Mouse (Mus musculus) liver, embryonic 14.5 days (tissue): Measurements from ENCODE around the gene Tmprss2. TPM values are rescaled to one million over a fixed set of nuclear protein-coding genes. Genes with fewer than 3 reads are reported as not detected.

Experiments
- ATAC-seq: fragments of 200-750 bp; cut with Nextera tagmentation; 2 replicates; pipeline ENCODE4 v1.8.0; 2017; ENCODE audit warnings: moderate number of reproducible peaks, mild to moderate bottlenecking, moderate library complexity; ENCODE audit not compliant: insufficient read depth
- DNase-seq, 3 experiments: peaks; one replicate each; pipeline ENCODE4 v3.0.0-alpha.2; 2012 to 2013; ENCODE audit warnings: low read depth in 3 of 3, low spot score in 3 of 3
- H3K27ac ChIP-seq: fragments of 300-500 bp; sonication (generic); 2 replicates; pipeline ENCODE4 v1.5.1; 2014; ENCODE audit warnings: moderate library complexity, mild to moderate bottlenecking, control low read depth, inconsistent platforms
- H3K27me3 ChIP-seq: fragments of 300-500 bp; sonication (generic); 2 replicates; pipeline ENCODE4 v1.6.1; 2014; ENCODE audit warnings: mild to moderate bottlenecking, low read length, moderate library complexity; ENCODE audit not compliant: control insufficient read depth, insufficient read depth
- H3K36me3 ChIP-seq: fragments of 300-500 bp; sonication (generic); replicated peaks from 2 replicates; pipeline ENCODE4 v1.6.1; 2014; ENCODE audit warnings: low read depth; ENCODE audit not compliant: control insufficient read depth, insufficient read depth
- H3K4me1 ChIP-seq, 2 experiments: fragments of 200-500 bp in 1 of 2; fragments of 300-500 bp in 1 of 2; sonication (generic) in 1 of 2; replicated peaks; 2 replicates each; pipeline ENCODE4 v1.6.1; 2012 to 2014; ENCODE audit warnings: antibody characterized with exemption in 1 of 2, inconsistent platforms in 1 of 2, low read length in 1 of 2; ENCODE audit not compliant: control insufficient read depth in 2 of 2, insufficient read depth in 2 of 2
- H3K4me2 ChIP-seq: fragments of 300-500 bp; sonication (generic); 2 replicates; pipeline ENCODE4 v1.6.1; 2014; ENCODE audit warnings: low read depth, mild to moderate bottlenecking, control low read depth, moderate library complexity
- H3K4me3 ChIP-seq, 2 experiments: fragments of 200-500 bp in 1 of 2; fragments of 300-500 bp in 1 of 2; sonication (generic) in 1 of 2; 2 replicates each; pipeline ENCODE4 v1.5.1; 2012 to 2014; ENCODE audit warnings: low read depth in 2 of 2, low read length in 2 of 2, mild to moderate bottlenecking in 2 of 2, control low read depth in 1 of 2, inconsistent platforms in 1 of 2, moderate library complexity in 1 of 2; ENCODE audit not compliant: insufficient read depth in 1 of 2
- H3K9ac ChIP-seq: fragments of 300-500 bp; sonication (generic); replicated peaks from 2 replicates; pipeline ENCODE4 v1.6.1; 2014; ENCODE audit warnings: mild to moderate bottlenecking, control low read depth, moderate library complexity
- H3K9me3 ChIP-seq: fragments of 300-500 bp; sonication (generic); 2 replicates; pipeline ENCODE4 v1.6.1; 2016; ENCODE audit warnings: low read length, mixed read lengths; ENCODE audit not compliant: control insufficient read depth
- CTCF ChIP-seq: IDR thresholded peaks from 2 replicates; pipeline ENCODE4 v1.5.1; 2016; ENCODE audit warnings: antibody characterized with exemption, low read depth, control low read depth
- EP300 ChIP-seq: IDR thresholded peaks from 2 replicates; pipeline ENCODE4 v1.6.1; 2016; ENCODE audit warnings: antibody characterized with exemption, low read depth
- WGBS: fragments of 180-500 bp; shearing (Covaris S2); extraction: QIAGEN DNeasy Blood & Tissue Kit; methylation state at CpG from one replicate; pipeline ENCODE4 v1.1.7; 2014; ENCODE audit not compliant: insufficient replicate concordance; 5-methylcytosine and 5-hydroxymethylcytosine counted together
- polyA plus RNA-seq, 2 experiments: library from polyadenylated mRNA; depleted of rRNA in 1 of 2; stranded (reverse) in 1 of 2; unstranded in 1 of 2; fragments of >200 nt; fragmentation: Nextera tagmentation in 1 of 2; extraction: Ambion mirVana in 1 of 2; gene quantifications; 2 replicates each; pipeline versions ENCODE4 v1.2.1 to v1.2.3; 2012 to 2014

The Tmprss2 gene
- polyA plus RNA-seq (2012; rRNA removed) (2.4 and 2.9 TPM in 2 replicates), polyA plus RNA-seq (2014; fragmentation: Nextera tagmentation; extraction: Ambion mirVana) (3.4 and 3.9 TPM in 2 replicates)

DNA sequence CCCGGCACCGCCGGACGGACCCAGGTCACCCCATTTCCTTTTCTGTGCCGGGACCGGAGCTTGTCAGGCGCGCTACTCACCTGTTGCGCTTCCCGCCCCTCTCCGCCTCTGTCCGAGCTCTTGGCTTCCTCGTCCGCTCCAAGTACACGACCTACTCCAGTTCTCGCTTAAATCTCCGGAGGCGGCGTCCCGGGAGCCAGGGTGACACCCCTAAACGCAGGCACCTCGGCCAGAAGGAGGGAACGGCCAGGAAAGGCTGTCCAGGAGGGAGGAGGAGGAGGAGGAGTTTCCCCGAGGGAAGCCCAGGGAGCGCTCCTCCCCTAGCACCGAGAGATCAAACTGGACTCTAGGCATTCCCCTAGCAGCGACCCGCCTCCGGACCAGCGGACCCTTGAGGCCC is at the start of gene Tmprss2:
TSS of gene Tmprss2 (minus strand) at position 257 of the 400 bp plus-strand sequence.
- no peak within 1 kb of the TSS for H3K27ac ChIP-seq
- H3K27me3 ChIP-seq: peaks cover 20% of the 10 kb centered on the region
- H3K9me3 ChIP-seq: no peaks in the 10 kb centered on the region
- TF ChIP-seq CTCF (no peak), EP300 (no peak)
- peak; percentile 42; the same call in 1 of the 2 replicates for ATAC-seq
- H3K4me3 ChIP-seq: peak within 1 kb of the TSS; percentile 0 to 38
- peak within 1 kb of the TSS; percentile 53 for H3K4me2 ChIP-seq
- peaks cover 0 to 7% of the 10 kb centered on the region in 2 experiments; a peak in 1 of 4 replicates for H3K4me1 ChIP-seq
- H3K9ac ChIP-seq: no peak within 1 kb of the TSS
- WGBS: 5% methylated on average over 28 of the region's 30 CpGs
- no peaks in the 10 kb centered on the region for H3K36me3 ChIP-seq
- no peak for DNase-seq

GRCm38 (mm10) chr16:97659225-97659658 is 48.2 kb upstream of the Tmprss2 start:
- DNase-seq: peak; percentile 6 to 9 (median 7)
- H3K27ac ChIP-seq: no peak overlapping the region
- WGBS: 29% methylated on average over 1 of the region's 1 CpGs

DNA sequence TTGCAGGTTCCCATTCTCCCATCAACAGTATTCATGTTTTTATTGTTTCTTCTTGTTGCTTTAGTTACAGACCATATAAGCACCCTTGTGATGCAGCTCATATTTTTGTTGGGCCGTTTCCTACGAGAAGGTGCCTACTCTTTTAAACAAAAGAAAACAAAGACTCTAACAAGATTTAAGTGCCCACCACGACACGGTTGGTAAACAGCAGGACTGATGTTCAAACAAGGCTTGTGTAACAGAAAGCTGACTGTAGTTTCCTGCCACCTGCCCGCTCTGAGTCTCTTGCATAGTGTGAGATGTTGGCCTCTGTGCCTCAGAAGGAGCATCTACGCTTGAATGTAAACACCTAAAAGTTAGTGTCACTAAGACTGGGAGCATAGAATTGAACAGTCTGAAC is 47.5 kb upstream of the Tmprss2 start:
- Histone ChIP-seq H3K27ac (no peak overlapping the region), H3K9me3 (no peaks in the 10 kb centered on the region), H3K4me3 (no peak overlapping the region), H3K4me2 (peak overlapping the region; percentile 22), H3K36me3 (no peaks in the 10 kb centered on the region), H3K4me1 (peaks cover 0 to 5% of the 10 kb centered on the region in 2 experiments; a peak in 1 of 4 replicates), H3K27me3 (no peaks in the 10 kb centered on the region), H3K9ac (no peak overlapping the region)
- WGBS: 46% methylated on average over 6 of the region's 6 CpGs
- ATAC-seq (no peak), DNase-seq (no peak)
- TF ChIP-seq EP300 (no peak), CTCF (no peak)

More at GRCm38 (mm10) chr16:97659225-97659658, 48.2 kb upstream of the Tmprss2 start:
- Histone ChIP-seq H3K9ac (no peak overlapping the region), H3K4me3 (no peak overlapping the region), H3K4me2 (peak overlapping the region; percentile 22), H3K27me3 (no peaks in the 10 kb centered on the region), H3K4me1 (peaks cover 0 to 5% of the 10 kb centered on the region in 2 experiments; a peak in 1 of 4 replicates), H3K36me3 (no peaks in the 10 kb centered on the region), H3K9me3 (no peaks in the 10 kb centered on the region)
- TF ChIP-seq CTCF (no peak), EP300 (no peak)
- peak; percentile 66 for ATAC-seq

GRCm38 (mm10) chr16:97655800-97656199 is 44.8 kb upstream of the Tmprss2 start:
- Histone ChIP-seq H3K36me3 (no peaks in the 10 kb centered on the region), H3K9ac (no peak overlapping the region), H3K4me3 (no peak overlapping the region), H3K27ac (no peak overlapping the region), H3K4me1 (peaks cover 0 to under 1% of the 10 kb centered on the region in 2 experiments; a peak in 1 of 4 replicates), H3K4me2 (no peak overlapping the region), H3K9me3 (no peaks in the 10 kb centered on the region), H3K27me3 (no peaks in the 10 kb centered on the region)
- 39% methylated on average over 2 of the region's 2 CpGs for WGBS
- no peak for ATAC-seq
- DNase-seq: no peak
- TF ChIP-seq CTCF (no peak), EP300 (no peak)

DNA sequence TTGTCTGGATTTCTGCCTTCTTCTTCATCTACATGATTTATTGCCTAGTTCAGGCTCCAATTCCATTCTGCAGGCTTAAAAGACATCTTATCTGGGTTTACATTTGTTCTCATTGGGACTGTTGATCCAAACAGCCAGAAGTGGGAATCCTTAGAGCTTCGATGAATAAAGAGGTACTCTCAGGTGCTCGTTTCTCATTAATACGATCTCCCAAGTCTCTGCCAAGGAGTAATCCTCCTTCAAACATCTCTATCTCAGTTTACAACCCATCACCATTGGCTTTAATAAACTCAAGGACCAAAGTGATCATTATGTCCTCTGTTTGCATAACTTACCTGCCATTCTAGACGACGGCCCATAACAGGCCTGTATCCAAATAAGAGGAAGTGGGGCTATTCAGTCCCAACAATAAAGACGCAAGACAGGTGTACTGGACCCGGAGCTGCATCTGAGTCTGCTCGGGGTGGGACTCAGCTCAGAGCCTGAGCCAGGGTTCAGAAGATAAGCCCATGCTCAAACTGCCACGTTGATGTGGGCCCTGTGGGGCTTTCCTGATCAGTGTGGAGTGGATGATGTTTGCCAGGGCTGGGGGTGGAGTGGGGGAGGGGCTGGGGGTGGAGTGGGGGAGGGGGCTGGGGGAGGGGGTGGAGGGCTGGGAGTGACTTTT is 38.7 kb upstream of the Tmprss2 start:
- no peak overlapping the region for H3K27ac ChIP-seq
- no peaks in the 10 kb centered on the region for H3K27me3 ChIP-seq
- WGBS: 56% methylated on average over 9 of the region's 9 CpGs
- no peak overlapping the region for H3K9ac ChIP-seq
- H3K4me3 ChIP-seq: no peak overlapping the region
- H3K4me1 ChIP-seq: no peaks in the 10 kb centered on the region; a peak in 1 of 4 replicates
- ATAC-seq (no peak), DNase-seq (no peak)
- no peaks in the 10 kb centered on the region for H3K9me3 ChIP-seq
- H3K36me3 ChIP-seq: no peaks in the 10 kb centered on the region
- TF ChIP-seq EP300 (no peak), CTCF (no peak)
- no peak overlapping the region for H3K4me2 ChIP-seq
